Mouse (Mus musculus) myocyte (in vitro differentiated cells): Measurements from ENCODE around the gene Cntn2.

Source experiments
- CEBPB ChIP-seq: IDR thresholded peaks from 2 replicates; pipeline ENCODE4 v1.6.1; 2011; ENCODE audit warnings: mild to moderate bottlenecking, moderate library complexity; ENCODE audit not compliant: poor library complexity, insufficient read depth, severe bottlenecking
- E2F4 ChIP-seq: IDR thresholded peaks from one replicate; pipeline ENCODE4 v1.6.1; 2011; ENCODE audit warnings: mild to moderate bottlenecking, control low read depth, moderate library complexity; ENCODE audit not compliant: insufficient read depth
- MAX ChIP-seq: IDR thresholded peaks from one replicate; pipeline ENCODE4 v1.6.1; 2011; ENCODE audit warnings: low read depth, mild to moderate bottlenecking, control low read depth
- MYOD1 ChIP-seq, 3 experiments: IDR thresholded peaks; one replicate each; pipeline ENCODE4 v1.6.1; 2011; ENCODE audit warnings: control low read depth in 2 of 3, low read depth in 2 of 3, mild to moderate bottlenecking in 2 of 3, moderate library complexity in 1 of 3; ENCODE audit not compliant: insufficient read length in 2 of 3, control insufficient read depth in 1 of 3
- MYOG ChIP-seq, 3 experiments: IDR thresholded peaks; one replicate each; pipeline ENCODE4 v1.6.1; 2011; ENCODE audit warnings: control low read depth in 2 of 3, low read depth in 2 of 3, mild to moderate bottlenecking in 2 of 3; ENCODE audit not compliant: insufficient read length in 2 of 3, control insufficient read depth in 1 of 3, insufficient read depth in 1 of 3
- POLR2A ChIP-seq: IDR thresholded peaks from one replicate; pipeline ENCODE4 v1.6.1; 2011; ENCODE audit warnings: low read depth, mild to moderate bottlenecking, control low read depth, moderate library complexity; ENCODE audit not compliant: insufficient read length
- POLR2AphosphoS2 ChIP-seq: IDR thresholded peaks from one replicate; pipeline ENCODE4 v1.6.1; 2011; ENCODE audit warnings: low read depth, control low read depth; ENCODE audit not compliant: insufficient read length
- TCF12 ChIP-seq: IDR thresholded peaks from one replicate; pipeline ENCODE4 v1.6.1; 2011; ENCODE audit warnings: mild to moderate bottlenecking, control low read depth; ENCODE audit not compliant: poor library complexity, insufficient read depth, severe bottlenecking
- TCF3 ChIP-seq: IDR thresholded peaks from one replicate; pipeline ENCODE4 v1.6.1; 2011; ENCODE audit warnings: low read depth, control low read depth; ENCODE audit not compliant: insufficient read length
- USF1 ChIP-seq: IDR thresholded peaks from one replicate; pipeline ENCODE4 v1.6.1; 2011; ENCODE audit warnings: low read depth, mild to moderate bottlenecking, control low read depth, moderate library complexity

GRCm38 (mm10) chr1:132559045-132559444, 16.0 kb upstream of the Cntn2 start:
- no peak for TF ChIP-seq USF1
- TF ChIP-seq MYOD1 (IDR thresholded peaks at IDR 0.05; ENCODE audit: control insufficient read depth in 1 of 3, insufficient read length in 2 of 3, low read depth in 2 of 3) = no peak
- no peak for TF ChIP-seq POLR2A
- TF ChIP-seq TCF3 = no peak
- no peak for TF ChIP-seq POLR2AphosphoS2
- no peak for TF ChIP-seq E2F4
- TF ChIP-seq MYOG (IDR thresholded peaks at IDR 0.05; ENCODE audit: control insufficient read depth in 1 of 3, insufficient read depth in 1 of 3, insufficient read length in 2 of 3, low read depth in 2 of 3) = no peak
- no peak for TF ChIP-seq TCF12
- no peak for TF ChIP-seq MAX
- no peak for TF ChIP-seq CEBPB
